Mouse (Mus musculus): ENCODE data around the gene Dhx30. TPM values are rescaled to one million over a fixed set of nuclear protein-coding genes. Genes with fewer than 3 reads are reported as not detected.
"Not testable (repeated sequence)": the region's sequence is repeated elsewhere in the genome, so short reads cannot be mapped to it uniquely, and the experiment has no call there.

Dhx30 gene
- polyA plus RNA-seq, 1 experiment from 2014 or later, result 106 TPM

GRCm38 (mm10) chr9:110130896-110131524 lies 13.4 kb upstream of the Dhx30 start:
- 15% methylated on average over 10 of the region's 10 CpGs for WGBS
- peak overlapping the region; percentile 92 for H3K27ac ChIP-seq
- H3K36me3 ChIP-seq, result no peaks in the 10 kb centered on the region
- peak overlapping the region; percentile 39; the same call in 1 of the 2 replicates for H3K9ac ChIP-seq
- peak overlapping the region; percentile 60 for H3K4me2 ChIP-seq
- no peaks in the 10 kb centered on the region for H3K9me3 ChIP-seq
- H3K4me3 ChIP-seq (replicated peaks), result peak overlapping the region; percentile 58
- no peaks in the 10 kb centered on the region for H3K27me3 ChIP-seq (replicated peaks)
- H3K4me1 ChIP-seq, result 0 out of 2 replicates have a peak, but pooled peaks cover 5% of the 10 kb centered on the region
- ATAC-seq (ENCODE audit: insufficient read depth, low FRiP score, low read depth), result no peak

- H3K27me3 ChIP-seq (replicated peaks); H3K27ac ChIP-seq; H3K9ac ChIP-seq; H3K36me3 ChIP-seq; H3K9me3 ChIP-seq; H3K4me2 ChIP-seq; H3K4me1 ChIP-seq; H3K4me3 ChIP-seq (replicated peaks); ATAC-seq (ENCODE audit: insufficient read depth, low FRiP score, low read depth): not testable (repeated sequence)
- 50% methylated on average over 2 of the region's 2 CpGs for WGBS
Observed at GRCm38 (mm10) chr9:110124008-110124540, 6.4 kb upstream of the Dhx30 start.

GRCm38 (mm10) chr9:110123322-110123721 lies 5.7 kb upstream of the Dhx30 start:
- ATAC-seq (ENCODE audit: insufficient read depth, low FRiP score, low read depth), result no peak
- H3K27ac ChIP-seq, result no peak overlapping the region
- 77% methylated on average over 2 of the region's 2 CpGs for WGBS

GRCm38 (mm10) chr9:110121424-110121823 lies 3.8 kb upstream of the Dhx30 start:
- 71% methylated on average over 4 of the region's 4 CpGs for WGBS
- H3K4me2 ChIP-seq, result no peak overlapping the region
- no peak overlapping the region for H3K27ac ChIP-seq
- H3K4me3 ChIP-seq (replicated peaks), result no peak overlapping the region
- H3K27me3 ChIP-seq (replicated peaks), result no peaks in the 10 kb centered on the region
- no peaks in the 10 kb centered on the region for H3K36me3 ChIP-seq
- peaks cover 9% of the 10 kb centered on the region; the same call in 1 of the 2 replicates for H3K4me1 ChIP-seq
- H3K9ac ChIP-seq, result no peak overlapping the region
- H3K9me3 ChIP-seq, result no peaks in the 10 kb centered on the region
- no peak for ATAC-seq (ENCODE audit: insufficient read depth, low FRiP score, low read depth)

More at GRCm38 (mm10) chr9:110123322-110123721, 5.7 kb upstream of the Dhx30 start:
- no peaks in the 10 kb centered on the region for H3K27me3 ChIP-seq (replicated peaks)
- H3K9ac ChIP-seq, result no peak overlapping the region
- peaks cover 5% of the 10 kb centered on the region; the same call in 1 of the 2 replicates for H3K4me1 ChIP-seq
- H3K36me3 ChIP-seq, result no peaks in the 10 kb centered on the region
- H3K4me2 ChIP-seq, result no peak overlapping the region
- H3K4me3 ChIP-seq (replicated peaks), result no peak overlapping the region
- H3K9me3 ChIP-seq, result no peaks in the 10 kb centered on the region

- 62% methylated on average over 1 of the region's 1 CpGs for WGBS
- H3K36me3 ChIP-seq, result peaks cover 2% of the 10 kb centered on the region
Observed at GRCm38 (mm10) chr9:110118249-110118648, 619 bp upstream of the Dhx30 start.

GRCm38 (mm10) chr9:110116977-110117778 lies 452 bp downstream of the Dhx30 start, which contains the start of gene Smarcc1:
TSS of gene Smarcc1 (plus strand) at chr9:110117708.
- Histone ChIP-seq H3K9me3 (no peaks in the 10 kb centered on the region), H3K4me3 (replicated peaks) (peak within 1 kb of the TSS; percentile 87), H3K4me2 (peak within 1 kb of the TSS; percentile 68), H3K9ac (peak within 1 kb of the TSS; percentile 78), H3K4me1 (peaks cover 9% of the 10 kb centered on the region; the same call in 1 of the 2 replicates), H3K27ac (peak within 1 kb of the TSS; percentile 99), H3K36me3 (peaks cover 10% of the 10 kb centered on the region), H3K27me3 (replicated peaks) (no peaks in the 10 kb centered on the region)
- WGBS, result under 1% methylated on average over 79 of the region's 79 CpGs
- ATAC-seq (ENCODE audit: insufficient read depth, low FRiP score, low read depth), result peak; percentile 96

More at GRCm38 (mm10) chr9:110118249-110118648, 619 bp upstream of the Dhx30 start:
- peak overlapping the region; percentile 78; the same call in 1 of the 2 replicates for H3K9ac ChIP-seq
- peak overlapping the region; percentile 55 for H3K4me2 ChIP-seq
- no peak for ATAC-seq (ENCODE audit: insufficient read depth, low FRiP score, low read depth)
- peak overlapping the region; percentile 99; the same call in 1 of the 2 replicates for H3K27ac ChIP-seq
- peak overlapping the region; percentile 87 for H3K4me3 ChIP-seq (replicated peaks)
- H3K27me3 ChIP-seq (replicated peaks), result no peaks in the 10 kb centered on the region
- no peaks in the 10 kb centered on the region for H3K9me3 ChIP-seq
- H3K4me1 ChIP-seq, result peaks cover 9% of the 10 kb centered on the region; the same call in 1 of the 2 replicates

- Histone ChIP-seq H3K27me3 (replicated peaks) (no peaks in the 10 kb centered on the region), H3K9me3 (no peaks in the 10 kb centered on the region), H3K4me1 (peaks cover 9% of the 10 kb centered on the region; the same call in 1 of the 2 replicates), H3K36me3 (peaks cover 14% of the 10 kb centered on the region), H3K27ac (peak overlapping the region; percentile 99), H3K9ac (peak overlapping the region; percentile 78), H3K4me3 (replicated peaks) (peak overlapping the region; percentile 87), H3K4me2 (peak overlapping the region; percentile 68)
- WGBS, result 6% methylated on average over 10 of the region's 10 CpGs
- no peak for ATAC-seq (ENCODE audit: insufficient read depth, low FRiP score, low read depth)
Observed at GRCm38 (mm10) chr9:110116353-110116976, 1.2 kb downstream of the Dhx30 start.

- ATAC-seq (ENCODE audit: insufficient read depth, low FRiP score, low read depth), result peak; percentile 93
- 2% methylated on average over 41 of the region's 41 CpGs for WGBS
Observed at GRCm38 (mm10) chr9:110100627-110101600, 16.7 kb downstream of the Dhx30 start.

GRCm38 (mm10) chr9:110097791-110098190 lies 19.8 kb downstream of the Dhx30 start:
- Histone ChIP-seq H3K4me3 (replicated peaks) (no peak overlapping the region), H3K27me3 (replicated peaks) (no peaks in the 10 kb centered on the region), H3K4me2 (no peak overlapping the region), H3K27ac (no peak overlapping the region), H3K36me3 (peaks cover 27% of the 10 kb centered on the region), H3K9ac (no peak overlapping the region), H3K4me1 (peaks cover 6% of the 10 kb centered on the region; the same call in 1 of the 2 replicates), H3K9me3 (no peaks in the 10 kb centered on the region)
- no peak for ATAC-seq (ENCODE audit: insufficient read depth, low FRiP score, low read depth)
- 91% methylated on average over 3 of the region's 3 CpGs for WGBS

More at GRCm38 (mm10) chr9:110100627-110101600, 16.7 kb downstream of the Dhx30 start:
- no peaks in the 10 kb centered on the region for H3K27me3 ChIP-seq (replicated peaks)
- H3K27ac ChIP-seq, result peak overlapping the region; percentile 61
- peak overlapping the region; percentile 97 for H3K4me3 ChIP-seq (replicated peaks)
- peaks cover 27% of the 10 kb centered on the region for H3K36me3 ChIP-seq
- no peaks in the 10 kb centered on the region for H3K9me3 ChIP-seq
- H3K4me2 ChIP-seq, result peak overlapping the region; percentile 77
- H3K9ac ChIP-seq, result peak overlapping the region; percentile 92
- peaks cover 6% of the 10 kb centered on the region; the same call in 1 of the 2 replicates for H3K4me1 ChIP-seq

GRCm38 (mm10) chr9:110094761-110095160 lies 22.9 kb downstream of the Dhx30 start:
- Histone ChIP-seq H3K9me3 (no peaks in the 10 kb centered on the region), H3K4me3 (replicated peaks) (no peak overlapping the region), H3K36me3 (peaks cover 57% of the 10 kb centered on the region), H3K4me1 (no peaks in the 10 kb centered on the region), H3K9ac (no peak overlapping the region), H3K27ac (no peak overlapping the region), H3K4me2 (no peak overlapping the region), H3K27me3 (replicated peaks) (no peaks in the 10 kb centered on the region)
- ATAC-seq (ENCODE audit: insufficient read depth, low FRiP score, low read depth), result no peak
- 95% methylated on average over 4 of the region's 4 CpGs for WGBS

Data from stomach, embryonic 15.5 days (tissue).